Mouse (Mus musculus) spleen, adult 12 weeks (tissue): ENCODE data around the gene Cep170b.

Source experiments
- DNase-seq: peaks from one replicate; pipeline ENCODE4 v3.0.0; 2022; ENCODE audit warnings: low spot score

Cep170b gene

DNA sequence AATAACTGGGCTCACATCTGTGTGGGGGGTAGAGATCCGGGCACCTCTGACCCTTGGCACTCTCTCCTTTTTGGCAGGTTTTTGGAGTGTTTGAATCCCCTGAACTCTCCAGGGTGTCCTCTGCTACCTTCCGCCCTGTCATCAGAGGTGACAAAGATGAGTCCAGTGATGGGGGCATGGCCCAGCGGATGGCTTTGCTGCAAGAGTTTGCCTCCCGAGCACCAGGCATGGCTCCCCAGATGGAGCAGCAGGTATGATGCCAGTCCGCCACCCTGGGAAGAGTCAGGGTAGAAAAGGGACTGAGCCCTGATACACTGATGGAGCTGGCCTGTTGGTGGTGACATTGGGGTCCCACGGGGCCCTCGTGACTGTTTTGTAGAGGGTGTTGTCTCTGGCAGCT lies 16.8 kb downstream of the Cep170b start:
- no peak for DNase-seq

DNA sequence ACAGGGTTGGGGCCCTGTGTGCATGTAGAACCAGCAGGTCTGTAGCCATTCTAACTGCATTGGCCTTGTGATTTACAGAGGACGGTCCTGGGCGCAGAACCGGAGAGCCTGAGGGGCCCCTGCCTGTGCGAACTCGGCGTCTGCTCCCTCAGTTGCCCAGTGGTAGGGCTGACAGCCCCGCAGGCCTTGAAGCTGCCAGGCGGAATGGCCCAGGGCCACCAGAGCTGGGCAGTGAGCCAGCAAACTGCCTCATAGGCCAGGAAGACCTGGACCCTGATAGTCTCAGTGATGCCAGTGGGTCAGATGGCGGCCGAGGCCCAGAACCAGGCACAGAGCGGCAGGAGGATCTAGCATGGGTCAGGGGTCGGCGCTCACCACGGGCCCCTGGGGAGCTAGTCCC lies 17.5 kb downstream of the Cep170b start:
- no peak for DNase-seq

DNA sequence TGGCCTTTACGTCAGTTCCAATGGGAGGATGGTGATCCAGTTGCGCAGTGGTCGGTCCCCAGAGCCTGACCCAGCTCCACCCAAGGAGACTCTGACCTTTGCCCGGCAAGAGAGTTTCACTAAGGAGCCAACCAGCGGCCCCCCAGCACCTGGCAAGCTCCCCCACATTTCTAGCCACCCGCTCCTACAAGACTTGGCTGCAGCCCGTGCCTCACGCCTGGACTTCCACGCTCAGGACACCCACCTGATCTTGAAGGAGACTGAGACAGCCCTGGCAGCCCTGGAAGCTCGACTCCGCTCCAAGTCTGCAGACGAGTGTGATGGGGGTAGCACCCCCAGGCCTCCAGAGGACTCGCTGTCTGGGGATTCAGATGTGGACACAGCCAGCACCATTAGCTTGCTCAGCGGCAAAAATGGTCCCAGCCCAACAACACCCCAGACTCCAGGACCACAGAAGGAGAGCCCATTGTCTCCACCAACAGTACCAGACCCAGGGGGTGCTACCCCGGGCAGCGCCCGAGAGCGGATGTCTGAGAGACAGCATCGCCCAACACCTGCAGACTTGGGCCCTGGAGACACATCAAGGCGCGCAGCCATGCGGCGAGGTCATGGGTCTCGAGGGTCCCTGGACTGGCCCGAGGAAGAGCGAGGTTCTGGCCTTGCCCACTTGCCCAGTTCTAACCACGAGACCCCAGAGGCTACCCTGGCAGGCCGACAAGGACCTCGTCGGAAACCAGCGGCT lies 18.2 kb downstream of the Cep170b start:
- no peak for DNase-seq

DNA sequence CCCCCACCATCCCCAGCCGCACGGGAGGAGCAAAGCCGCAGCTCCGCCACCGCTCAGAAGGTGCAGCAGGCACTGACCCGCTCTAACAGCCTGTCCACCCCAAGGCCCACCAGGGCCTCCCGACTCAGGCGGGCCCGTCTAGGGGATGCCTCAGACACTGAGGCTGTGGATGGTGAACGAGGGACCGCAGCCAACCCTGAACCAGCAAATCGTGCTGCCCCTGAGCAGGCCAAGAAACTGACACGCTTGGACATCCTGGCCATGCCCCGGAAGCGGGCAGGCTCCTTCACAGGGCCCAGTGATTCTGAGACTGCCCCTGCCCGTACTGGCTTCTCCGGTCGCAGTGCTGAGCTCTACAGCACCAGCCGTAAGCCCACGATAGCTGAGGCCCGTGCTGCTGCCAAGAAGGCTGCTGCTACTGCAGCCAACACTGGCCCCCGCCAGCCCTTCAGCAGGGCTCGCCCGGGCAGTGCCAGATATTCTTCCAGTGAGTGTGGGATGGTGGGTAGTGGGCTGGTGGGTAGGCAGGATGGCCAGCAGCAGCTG lies 18.8 kb downstream of the Cep170b start:
- no peak for DNase-seq

DNA sequence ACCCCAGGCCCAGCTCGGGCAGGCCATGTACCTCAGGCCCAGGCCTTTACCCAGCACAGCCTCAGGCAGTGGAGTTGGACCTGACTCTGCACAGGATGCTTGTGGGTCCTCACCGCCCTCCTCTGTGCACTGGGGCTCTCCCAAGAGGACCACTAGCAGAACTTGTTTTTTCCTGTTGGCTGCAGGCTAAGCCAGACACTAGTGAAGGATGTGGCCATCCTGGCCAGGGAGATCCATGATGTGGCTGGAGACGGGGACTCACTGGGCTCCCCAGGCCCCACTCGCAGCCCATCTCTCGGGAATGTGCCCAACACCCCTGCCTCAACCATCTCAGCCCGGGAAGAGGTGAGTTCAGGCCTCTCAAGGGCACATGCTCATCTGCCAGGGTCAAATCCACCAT lies 22.5 kb downstream of the Cep170b start:
- DNase-seq, result no peak

DNA sequence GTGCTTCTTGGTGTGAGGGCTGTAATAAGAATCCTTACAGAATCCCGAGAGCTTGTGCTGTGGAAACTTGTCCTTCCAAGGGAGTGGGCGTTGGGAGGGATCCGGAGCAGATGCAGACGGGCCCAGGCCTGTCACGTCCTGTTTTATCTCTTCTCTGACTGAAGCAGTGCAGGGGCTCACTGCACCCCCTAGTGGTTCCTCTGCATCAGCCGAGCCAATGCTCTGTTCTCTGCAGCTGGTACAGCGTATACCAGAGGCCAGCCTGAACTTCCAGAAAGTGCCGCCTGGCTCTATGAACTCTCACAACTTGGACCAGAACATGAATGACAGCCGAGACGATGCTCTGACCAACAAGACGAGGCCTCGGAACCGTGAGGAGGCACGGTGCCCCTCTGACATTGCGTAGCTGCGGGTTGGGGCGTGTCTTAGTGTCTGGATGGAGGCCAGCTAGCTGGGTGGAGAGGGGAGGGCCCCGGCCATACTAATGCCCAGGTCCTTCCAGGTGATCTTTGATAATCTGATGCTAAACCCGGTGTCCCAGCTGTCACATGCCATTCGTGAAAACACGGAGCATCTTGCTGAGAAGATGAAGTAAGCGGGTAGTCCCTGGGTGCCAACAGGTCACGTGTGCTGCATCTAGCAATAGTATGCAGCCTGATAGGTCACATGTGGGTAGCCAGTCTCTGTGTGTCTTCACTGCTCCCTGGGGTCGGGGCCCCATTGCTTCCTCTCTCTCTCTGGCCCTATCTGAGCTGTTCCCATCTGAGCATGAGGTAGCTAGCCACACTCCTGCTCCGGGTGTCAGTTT lies 23.1 kb downstream of the Cep170b start:
- peak; percentile 54 for DNase-seq

DNA sequence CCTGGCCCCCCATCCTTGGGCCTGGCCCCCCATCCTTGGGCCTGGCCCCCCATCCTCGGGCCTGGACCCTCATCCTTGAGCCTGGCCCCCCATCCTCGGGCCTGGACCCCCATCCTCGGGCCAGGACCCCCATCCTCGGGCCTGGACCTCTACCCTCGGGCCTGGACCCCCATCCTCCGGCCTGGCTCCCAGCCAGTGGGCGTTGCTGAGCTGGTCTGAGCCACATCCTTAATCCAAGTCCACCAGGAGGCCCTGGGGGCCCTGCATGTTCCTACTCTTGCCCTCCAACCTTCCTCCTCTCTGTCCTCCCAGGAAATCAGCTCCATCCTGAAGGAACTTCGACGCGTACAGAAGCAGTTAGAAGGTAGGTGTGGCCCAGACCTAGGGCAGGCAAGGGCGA lies 24.0 kb downstream of the Cep170b start:
- no peak for DNase-seq

DNA sequence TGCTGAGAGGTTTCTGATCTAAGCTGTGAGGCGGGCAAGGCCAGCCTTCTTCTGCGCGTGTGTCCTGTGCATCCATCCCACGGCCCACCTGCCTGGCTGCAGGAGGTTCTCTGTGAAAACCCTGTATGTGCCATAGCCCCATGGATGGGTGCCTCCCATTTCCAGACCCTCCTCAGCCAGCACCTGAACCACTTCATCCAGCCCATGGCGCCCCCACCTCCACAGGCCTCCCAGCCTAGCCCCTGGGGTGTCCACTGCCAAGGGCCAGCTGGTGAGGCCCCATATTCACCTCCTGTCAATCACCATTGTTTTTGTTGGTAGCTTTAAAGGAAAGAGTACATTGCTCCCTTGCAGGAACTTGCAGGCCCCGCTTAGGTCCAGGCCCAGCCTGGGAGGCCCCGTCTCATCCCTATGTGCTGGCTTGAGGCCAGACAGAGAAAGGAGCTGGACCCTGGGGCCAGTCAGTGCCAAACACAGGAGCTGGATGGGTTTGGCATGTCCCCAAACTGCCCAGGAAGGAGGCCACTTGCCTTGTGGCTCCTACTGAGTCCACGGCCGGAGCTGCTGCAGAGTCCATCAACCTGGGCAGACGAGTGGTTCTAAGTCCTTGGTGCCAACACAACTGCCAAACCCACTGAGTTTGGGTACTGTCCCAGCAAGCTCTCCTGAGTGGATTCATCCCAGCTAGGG lies 24.8 kb downstream of the Cep170b start:
- no peak for DNase-seq

DNA sequence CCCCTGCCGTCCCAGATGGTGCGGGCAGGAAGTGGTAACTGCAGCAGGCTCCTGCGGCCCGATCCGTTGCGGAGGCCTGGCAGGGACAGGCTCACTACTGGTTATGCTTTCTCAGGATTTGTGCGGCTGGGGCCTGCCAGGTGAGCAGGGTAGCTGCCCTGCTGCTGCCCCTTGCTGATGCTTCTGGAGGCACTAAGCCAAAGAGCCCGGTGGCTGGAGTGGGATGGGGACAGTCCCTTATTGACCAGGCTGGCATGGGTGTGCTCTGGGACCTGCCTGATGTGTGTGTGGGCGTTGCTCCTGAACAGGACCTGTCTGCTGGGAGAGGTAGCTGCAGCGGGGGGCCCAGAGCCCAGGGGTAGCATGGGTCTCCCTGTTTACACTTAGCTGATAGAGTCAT lies 25.5 kb downstream of the Cep170b start:
- DNase-seq, result no peak

DNA sequence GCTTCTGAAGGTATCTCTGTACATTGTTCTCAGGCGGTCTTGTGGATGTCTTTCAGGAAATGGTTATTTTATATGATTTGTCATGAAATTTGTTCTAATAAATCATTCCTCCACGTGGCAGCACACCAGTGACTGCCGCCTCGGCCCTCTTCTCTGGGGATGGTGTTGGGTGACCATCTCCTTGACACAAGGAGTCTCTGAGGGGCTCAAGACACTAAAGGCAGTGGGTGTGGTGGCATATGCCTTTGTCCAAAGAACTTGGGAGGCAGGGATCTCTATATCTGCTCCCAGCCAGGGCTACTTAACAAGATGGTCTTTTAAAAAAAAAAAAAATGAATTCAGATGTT lies 26.2 kb downstream of the Cep170b start:
- DNase-seq, result no peak

DNA sequence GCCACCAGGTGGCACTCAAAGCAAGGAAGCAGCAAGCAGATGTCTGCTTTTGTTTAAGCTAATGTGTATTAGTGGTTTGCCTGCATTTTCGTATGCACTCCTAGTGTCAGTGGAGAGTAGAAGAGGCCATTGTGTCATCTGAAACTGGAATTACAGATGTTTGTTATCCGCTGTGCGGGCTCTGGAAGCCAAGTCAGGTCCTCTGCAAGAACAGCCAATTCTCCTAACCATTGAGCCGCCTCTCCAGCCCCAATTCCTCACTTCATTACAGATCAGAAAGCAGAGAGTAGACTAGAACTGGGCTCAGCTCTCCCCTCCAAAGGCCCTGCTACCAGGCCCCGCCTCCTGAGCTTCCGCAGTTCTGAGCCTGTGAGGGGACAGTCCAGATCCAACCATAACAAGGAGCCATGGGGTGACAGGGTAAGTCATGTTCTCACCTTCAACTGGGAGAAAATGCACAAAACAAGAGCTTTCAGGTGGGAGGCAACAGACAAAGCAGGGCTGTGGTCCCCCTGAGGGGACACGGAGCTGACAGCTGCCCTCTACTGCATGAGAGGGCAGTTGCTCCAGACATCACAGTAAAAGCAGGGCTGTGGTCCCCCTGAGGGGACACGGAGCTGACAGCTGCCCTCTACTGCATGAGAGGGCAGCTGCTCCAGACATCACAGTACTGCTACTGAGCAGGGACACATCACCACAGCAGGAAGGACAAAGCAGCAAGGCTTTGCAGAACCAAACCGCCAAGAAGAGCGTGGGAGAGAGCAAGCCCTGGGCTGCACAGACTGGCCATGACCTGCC lies 26.8 kb downstream of the Cep170b start:
- no peak for DNase-seq

DNA sequence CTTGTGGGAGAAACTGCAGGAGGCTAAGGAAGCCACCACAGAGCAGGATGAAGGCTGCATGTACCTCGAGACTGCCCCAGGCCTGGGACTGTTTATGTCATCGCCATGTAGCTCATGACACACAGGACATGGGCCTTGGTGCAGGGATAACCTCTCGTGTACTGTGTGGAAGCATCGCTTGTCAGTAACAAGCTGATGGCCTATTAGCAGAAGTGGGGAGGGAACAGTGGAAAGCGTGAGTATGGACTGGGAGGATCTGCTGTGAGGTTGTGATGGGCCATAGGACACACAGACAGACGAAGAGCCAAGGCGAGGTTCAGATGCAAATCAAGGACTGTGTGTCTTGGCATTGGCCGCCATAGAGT lies 27.3 kb downstream of the Cep170b start:
- DNase-seq, result no peak

DNA sequence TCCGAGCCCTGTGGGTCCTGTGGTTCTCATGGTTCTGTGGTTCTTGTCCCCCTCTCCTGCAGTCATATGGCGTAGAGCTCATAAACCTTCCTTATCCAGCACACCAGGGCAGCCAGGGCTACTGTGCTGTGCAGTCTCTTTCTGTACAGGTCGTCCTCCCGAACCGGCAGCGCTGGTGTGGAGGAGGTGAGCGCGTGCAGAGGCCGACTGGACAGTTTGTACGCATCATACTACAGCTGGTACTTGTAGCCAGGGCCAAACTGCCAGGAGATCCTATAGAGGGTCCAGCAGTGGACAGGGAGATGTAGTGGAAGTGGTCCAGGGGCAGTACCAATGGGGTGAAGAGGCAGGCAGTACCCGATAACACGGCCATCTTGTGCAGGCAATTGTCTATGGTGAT lies 30.7 kb downstream of the Cep170b start:
- no peak for DNase-seq

DNA sequence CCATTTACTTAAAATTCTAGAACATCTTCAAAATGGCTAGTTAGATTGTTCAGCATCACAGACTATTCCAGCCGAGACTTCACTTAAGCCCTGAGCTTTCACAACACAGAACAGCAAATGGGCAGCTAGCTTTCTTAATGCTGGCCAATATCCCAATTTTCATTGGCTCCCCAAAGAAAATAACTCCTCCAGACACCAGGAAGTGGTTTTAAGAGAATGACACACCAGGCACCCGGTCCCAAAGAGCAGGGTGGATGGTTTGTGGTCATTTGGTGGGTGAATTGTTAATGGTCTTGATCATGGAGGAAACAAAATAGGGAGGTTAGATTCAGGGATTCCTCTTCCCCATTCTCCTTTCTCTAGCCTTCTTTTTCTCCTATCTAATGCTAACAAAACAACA lies 32.1 kb downstream of the Cep170b start:
- no peak for DNase-seq

DNA sequence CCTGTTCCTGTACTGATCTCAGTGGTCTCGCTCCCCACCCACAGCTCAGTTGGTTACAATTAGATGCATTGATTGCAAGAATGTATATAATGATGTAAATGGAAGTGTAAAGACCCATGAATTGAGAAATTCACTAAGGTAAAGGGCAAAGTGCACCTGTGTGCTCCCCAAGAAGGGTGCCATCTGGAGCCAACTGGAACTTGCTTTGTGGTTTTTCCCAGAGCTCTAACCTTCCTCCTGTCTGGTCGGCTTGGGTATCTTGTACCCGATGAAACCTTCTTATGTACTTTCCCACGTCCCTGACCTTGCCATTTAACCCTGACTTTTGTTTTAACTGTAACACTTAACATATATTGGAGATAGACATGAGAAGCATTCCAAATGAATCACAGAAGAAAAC lies 35.6 kb downstream of the Cep170b start:
- DNase-seq, result no peak

DNA sequence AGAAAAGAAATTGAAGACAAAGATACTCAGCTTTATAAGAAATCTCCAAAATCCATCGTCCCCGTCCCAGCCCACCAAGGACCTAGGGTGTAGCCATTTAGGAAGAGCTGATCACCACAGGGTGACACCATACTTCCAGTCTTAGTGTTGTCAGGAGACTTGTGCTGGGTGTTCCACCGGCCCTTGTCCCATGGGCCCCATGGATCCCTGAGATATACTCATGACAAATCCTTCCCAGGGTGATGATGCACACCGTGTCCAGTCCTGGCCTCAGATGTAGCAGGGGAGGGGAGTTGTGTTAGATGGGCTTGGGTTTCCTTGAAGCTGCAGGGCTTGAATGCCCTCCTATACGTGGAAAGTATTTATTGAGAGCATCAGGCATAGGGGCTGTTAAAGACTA lies 37.6 kb downstream of the Cep170b start:
- no peak for DNase-seq

DNA sequence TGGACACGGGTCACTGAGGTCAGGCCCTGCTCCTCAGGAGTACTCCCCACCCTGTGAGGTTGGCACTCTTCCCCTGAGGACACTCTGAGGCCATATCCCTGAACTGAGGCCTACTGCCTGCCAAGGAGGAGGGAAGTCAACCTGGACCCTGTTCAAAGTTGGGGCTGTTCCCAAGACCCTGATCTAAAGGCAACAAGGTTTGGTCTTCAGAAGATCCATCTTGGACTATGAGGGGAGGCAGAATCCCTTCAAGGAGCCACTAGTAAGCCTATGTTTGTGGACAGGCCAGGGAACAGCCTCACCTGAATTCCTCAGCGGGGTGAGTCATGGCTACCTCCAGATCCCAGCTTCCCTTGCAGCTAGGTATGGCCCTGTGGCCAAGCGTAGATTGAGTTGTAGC lies 39.2 kb downstream of the Cep170b start:
- DNase-seq, result no peak

DNA sequence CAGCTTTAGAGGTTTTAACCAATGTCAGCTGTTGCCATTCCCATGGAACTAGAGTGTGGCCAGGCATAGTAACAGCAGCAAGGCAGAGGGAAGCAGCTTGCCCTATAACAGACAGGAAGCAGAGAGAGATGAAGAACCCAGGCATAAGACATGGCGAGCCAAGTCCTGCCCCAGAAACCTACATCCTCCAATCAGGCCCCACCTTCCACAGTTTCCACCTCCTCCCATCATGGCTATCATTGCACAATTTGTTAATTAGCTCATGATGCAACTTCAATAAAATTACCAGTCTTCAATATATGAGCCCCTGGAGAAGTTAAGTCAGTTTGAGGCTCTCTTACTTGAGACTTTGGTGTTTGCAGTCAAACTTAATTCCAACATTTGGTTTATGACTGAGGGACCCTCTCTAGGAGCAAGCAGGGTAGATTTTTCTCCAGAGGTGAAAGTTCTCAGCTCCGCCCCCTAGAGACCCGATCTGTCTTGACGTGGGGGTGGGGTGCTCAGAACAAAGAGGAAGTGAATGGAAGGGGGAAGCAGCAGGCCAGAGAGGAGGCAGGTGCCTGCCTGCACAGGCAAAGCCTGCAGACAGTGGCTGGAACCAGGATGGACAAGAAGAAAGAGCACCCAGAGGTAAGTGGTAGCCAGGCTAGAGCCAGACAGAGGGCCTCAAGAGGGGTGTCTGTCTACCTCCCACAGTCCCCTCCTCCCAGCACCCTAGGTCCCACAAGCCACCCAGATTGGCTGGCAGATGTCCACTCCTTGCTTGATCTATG lies 40.1 kb downstream of the Cep170b start, which contains the start of gene Pld4:
TSS of gene Pld4 (plus strand) at position 502 of the 773 bp plus-strand sequence.
- DNase-seq, result no peak

DNA sequence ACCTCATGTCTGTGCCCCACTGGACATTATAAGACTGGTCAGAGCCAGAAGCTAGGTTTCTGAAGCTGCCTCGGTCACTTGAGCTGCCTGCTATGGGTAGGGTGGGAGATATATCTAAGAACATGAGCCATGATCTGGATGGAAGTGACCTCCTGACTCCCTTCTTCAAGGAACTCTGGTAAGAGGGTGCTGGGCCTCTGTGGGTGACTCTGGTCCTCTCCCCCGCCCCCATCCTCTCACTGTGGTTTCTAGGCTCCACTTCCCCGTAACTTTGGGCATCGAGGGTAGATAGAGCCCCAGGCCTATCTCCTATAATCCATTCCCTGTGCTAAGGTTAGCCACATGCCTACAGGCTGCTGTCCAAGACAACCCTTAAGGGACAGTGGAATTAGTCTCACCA lies 41.2 kb downstream of the Cep170b start:
- DNase-seq, result no peak

DNA sequence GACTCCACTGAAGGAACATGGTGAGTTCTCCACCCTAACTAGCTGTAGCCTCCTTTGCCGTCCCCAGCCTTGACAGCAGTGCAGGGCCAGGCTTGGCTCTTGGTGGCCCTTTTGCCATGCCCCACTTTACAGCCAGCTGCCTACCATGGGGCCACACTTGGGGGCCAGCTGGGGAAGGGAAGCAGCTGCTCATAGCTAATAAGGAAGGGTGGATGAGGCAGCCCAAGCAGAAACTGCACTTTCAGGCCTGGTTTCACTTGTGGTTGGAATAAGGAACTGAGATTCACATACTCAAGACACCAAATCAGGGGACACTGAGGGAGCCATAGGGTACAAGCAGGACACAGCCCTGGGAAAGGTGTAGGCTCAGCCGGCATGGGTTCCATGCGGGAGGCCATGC lies 41.8 kb downstream of the Cep170b start:
- DNase-seq, result peak; percentile 21

DNA sequence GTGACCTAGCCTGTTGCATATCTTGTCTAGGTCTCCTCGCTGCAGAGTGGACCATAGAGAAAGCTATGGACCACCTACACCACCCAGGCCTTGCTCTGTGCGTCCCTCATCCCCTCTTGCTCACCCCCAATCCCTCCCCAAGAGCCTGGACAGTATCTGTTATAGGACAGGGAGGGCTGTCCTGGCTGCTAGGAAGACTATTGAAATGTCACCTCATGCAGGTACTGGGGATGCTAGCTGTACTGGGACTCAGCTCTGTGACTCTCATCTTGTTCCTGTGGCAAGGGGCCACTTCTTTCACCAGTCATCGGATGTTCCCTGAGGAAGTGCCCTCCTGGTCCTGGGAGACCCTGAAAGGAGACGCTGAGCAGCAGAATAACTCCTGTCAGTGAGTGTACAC lies 42.9 kb downstream of the Cep170b start:
- DNase-seq, result no peak
